Mouse (Mus musculus) lung, postnatal 0 days (tissue): Measurements from ENCODE around the gene Babam1. TPM values are rescaled to one million over a fixed set of nuclear protein-coding genes. Genes with fewer than 3 reads are reported as not detected.

Experiments
- ATAC-seq: fragments of 200-750 bp; cut with Nextera tagmentation; 2 replicates; pipeline ENCODE4 v1.8.0; 2017; ENCODE audit warnings: moderate library complexity
- DNase-seq: peaks from one replicate; pipeline ENCODE4 v3.0.0-alpha.2; 2016; ENCODE audit warnings: low spot score
- H3K27ac ChIP-seq: fragments of 300-500 bp; sonication (generic); 2 replicates; pipeline ENCODE4 v1.5.1; 2014; ENCODE audit warnings: antibody characterized with exemption, mild to moderate bottlenecking, low read length, mixed read lengths
- H3K27me3 ChIP-seq: fragments of 300-500 bp; sonication (generic); replicated peaks from 2 replicates; pipeline ENCODE4 v1.6.1; 2014; ENCODE audit warnings: low read length, mixed read lengths; ENCODE audit not compliant: insufficient read depth
- H3K36me3 ChIP-seq: fragments of 300-500 bp; sonication (generic); 2 replicates; pipeline ENCODE4 v1.6.1; 2014; ENCODE audit warnings: low read length, mixed read lengths; ENCODE audit not compliant: insufficient read depth
- H3K4me1 ChIP-seq: fragments of 300-500 bp; sonication (generic); 2 replicates; pipeline ENCODE4 v1.6.1; 2014; ENCODE audit warnings: antibody characterized with exemption, low read depth, low read length, mixed read lengths; ENCODE audit not compliant: insufficient read depth
- H3K4me2 ChIP-seq: fragments of 300-500 bp; sonication (generic); replicated peaks from 2 replicates; pipeline ENCODE4 v1.6.1; 2014; ENCODE audit warnings: low read depth, mild to moderate bottlenecking, low read length, moderate library complexity, mixed read lengths
- H3K4me3 ChIP-seq: fragments of 300-500 bp; sonication (generic); 2 replicates; pipeline ENCODE4 v1.5.1; 2014; ENCODE audit warnings: low read depth, low read length
- H3K9ac ChIP-seq: fragments of 300-500 bp; sonication (generic); replicated peaks from 2 replicates; pipeline ENCODE4 v1.6.1; 2014; ENCODE audit warnings: low read depth, mild to moderate bottlenecking
- H3K9me3 ChIP-seq: fragments of 300-500 bp; sonication (generic); 2 replicates; pipeline ENCODE4 v1.6.1; 2016; ENCODE audit warnings: low read length, mixed read lengths
- CTCF ChIP-seq: IDR thresholded peaks from 2 replicates; pipeline ENCODE4 v1.5.1; 2016; ENCODE audit warnings: antibody characterized with exemption, mild to moderate bottlenecking
- EP300 ChIP-seq: IDR thresholded peaks from 2 replicates; pipeline ENCODE4 v1.6.1; 2016; ENCODE audit warnings: antibody characterized with exemption, mild to moderate bottlenecking, control low read depth
- WGBS: fragments of 180-500 bp; shearing (Covaris S2); extraction: QIAGEN DNeasy Blood & Tissue Kit; methylation state at CpG from one replicate; pipeline ENCODE4 v1.1.7; 2014; 5-methylcytosine and 5-hydroxymethylcytosine counted together
- polyA plus RNA-seq: library from polyadenylated mRNA; unstranded; fragments of >200 nt; fragmentation: Nextera tagmentation; extraction: Ambion mirVana; gene quantifications from 2 replicates; pipeline ENCODE4 v1.2.1, GENCODE M21; 2015

The Babam1 gene
- polyA plus RNA-seq, 1 experiment from 2014 or later: 60.8 TPM

GRCm38 (mm10) chr8:71395071-71395470, 1.6 kb upstream of the Babam1 start:
- DNase-seq (no peak), ATAC-seq (no peak)
- Histone ChIP-seq H3K9ac (no peak overlapping the region), H3K27me3 (no peaks in the 10 kb centered on the region), H3K27ac (peak overlapping the region; percentile 69), H3K4me3 (peak overlapping the region; percentile 19), H3K4me2 (peak overlapping the region; percentile 47), H3K4me1 (peaks cover 6% of the 10 kb centered on the region; the same call in 1 of the 2 replicates), H3K36me3 (0 out of 2 replicates have a peak, but pooled peaks cover 5% of the 10 kb centered on the region), H3K9me3 (no peaks in the 10 kb centered on the region)
- TF ChIP-seq CTCF: no peak
- no peak for TF ChIP-seq EP300
- 57% methylated on average over 10 of the region's 10 CpGs for WGBS

DNA sequence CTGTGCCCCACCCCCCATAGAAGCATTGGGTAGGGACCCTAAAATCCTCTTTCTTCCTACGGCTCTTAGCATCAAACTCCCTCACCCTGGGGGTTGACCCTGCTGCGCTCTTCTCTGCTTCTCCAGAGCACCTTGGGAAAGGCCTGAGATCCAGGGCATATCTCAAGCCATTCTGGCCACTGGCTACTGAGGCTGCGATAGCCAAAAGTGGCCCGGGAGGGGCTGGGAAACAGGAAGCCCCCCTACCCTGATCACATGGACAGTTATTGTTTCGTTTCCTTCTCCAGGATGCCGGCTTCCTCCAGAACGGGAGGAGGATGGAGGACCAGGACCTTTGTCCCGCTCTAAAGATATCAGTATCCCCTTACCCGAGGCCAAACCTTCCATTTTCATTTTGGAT, 1.0 kb upstream of the Babam1 start, which contains the start of gene Ushbp1:
Ushbp1 (minus strand) TSS at position 174 of the 400 bp plus-strand sequence.
- H3K27me3 ChIP-seq: no peaks in the 10 kb centered on the region
- H3K9me3 ChIP-seq: no peaks in the 10 kb centered on the region
- H3K9ac ChIP-seq: no peak within 1 kb of the TSS; the same call in 1 of the 2 replicates
- WGBS: 64% methylated on average over 9 of the region's 9 CpGs
- TF ChIP-seq EP300 (peak; percentile 75), CTCF (no peak)
- peak within 1 kb of the TSS; percentile 71 for H3K27ac ChIP-seq
- H3K4me2 ChIP-seq: peak within 1 kb of the TSS; percentile 64
- H3K36me3 ChIP-seq: 0 out of 2 replicates have a peak, but pooled peaks cover 5% of the 10 kb centered on the region
- no peak for DNase-seq
- peak; percentile 4; the same call in 1 of the 2 replicates for ATAC-seq
- peaks cover 6% of the 10 kb centered on the region; the same call in 1 of the 2 replicates for H3K4me1 ChIP-seq
- H3K4me3 ChIP-seq: peak within 1 kb of the TSS; percentile 59

- Histone ChIP-seq H3K4me1 (peaks cover 6% of the 10 kb centered on the region; the same call in 1 of the 2 replicates), H3K4me2 (no peak overlapping the region), H3K27ac (no peak overlapping the region), H3K27me3 (no peaks in the 10 kb centered on the region), H3K9ac (peak overlapping the region; percentile 57; the same call in 1 of the 2 replicates), H3K36me3 (0 out of 2 replicates have a peak, but pooled peaks cover 5% of the 10 kb centered on the region), H3K4me3 (0 out of 2 replicates have a peak overlapping the region, but pooled peaks have one; percentile 59), H3K9me3 (no peaks in the 10 kb centered on the region)
- TF ChIP-seq CTCF (no peak), EP300 (no peak)
- ATAC-seq (no peak), DNase-seq (no peak)
- 76% methylated on average over 12 of the region's 12 CpGs for WGBS
Measured at GRCm38 (mm10) chr8:71397701-71398100, 1.0 kb downstream of the Babam1 start.

DNA sequence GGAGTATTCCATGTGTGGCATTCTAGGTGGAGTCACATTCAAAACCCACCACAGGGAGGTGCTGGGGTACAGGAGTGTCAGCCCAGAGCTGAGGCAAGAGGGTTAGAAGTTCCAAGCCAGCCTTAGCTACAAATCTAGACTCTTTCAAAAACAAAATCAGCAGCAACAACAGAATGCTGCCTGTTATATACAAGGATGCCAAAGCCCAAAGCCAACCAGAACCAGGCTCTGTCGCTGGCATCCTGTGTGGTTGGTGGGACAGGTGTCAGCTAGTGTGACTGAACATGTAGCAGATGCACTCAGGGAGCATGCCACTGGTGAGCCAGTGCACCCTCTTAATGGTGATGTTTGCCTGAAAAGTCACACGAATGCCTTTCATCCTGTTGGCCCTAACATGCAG, 4.2 kb downstream of the Babam1 start:
- no peak for DNase-seq
- Histone ChIP-seq H3K4me3 (no peak overlapping the region), H3K27me3 (no peaks in the 10 kb centered on the region), H3K9ac (no peak overlapping the region), H3K36me3 (0 out of 2 replicates have a peak, but pooled peaks cover 5% of the 10 kb centered on the region), H3K9me3 (no peaks in the 10 kb centered on the region), H3K4me1 (peaks cover 12% of the 10 kb centered on the region; the same call in 1 of the 2 replicates), H3K27ac (no peak overlapping the region), H3K4me2 (no peak overlapping the region)
- no peak for ATAC-seq
- WGBS: 81% methylated on average over 2 of the region's 2 CpGs
- TF ChIP-seq CTCF (no peak), EP300 (no peak)

DNA sequence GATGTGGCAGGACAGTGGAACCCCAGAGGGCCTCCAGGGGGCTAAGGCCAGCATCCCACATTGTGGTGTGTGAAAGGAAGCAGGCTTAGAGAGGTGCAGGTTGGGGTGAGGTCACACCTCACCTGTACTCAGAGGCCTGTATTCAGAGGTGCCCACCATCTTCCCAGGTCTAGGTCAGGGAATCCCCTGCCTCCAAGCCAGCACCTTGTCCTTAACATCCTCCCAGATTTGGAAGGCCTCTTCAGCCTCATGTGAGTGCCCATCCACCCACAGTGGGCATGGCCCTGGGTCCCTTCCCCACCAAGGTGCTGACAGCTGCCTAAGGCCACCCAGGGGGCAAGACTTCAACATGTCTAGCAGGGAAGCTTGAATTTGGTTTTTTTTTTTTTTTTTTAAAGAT, 4.8 kb downstream of the Babam1 start:
- 0 out of 2 replicates have a peak, but pooled peaks cover 5% of the 10 kb centered on the region for H3K36me3 ChIP-seq
- no peak for ATAC-seq
- H3K27ac ChIP-seq: no peak overlapping the region
- H3K4me1 ChIP-seq: peaks cover 15% of the 10 kb centered on the region; the same call in 1 of the 2 replicates
- H3K9me3 ChIP-seq: no peaks in the 10 kb centered on the region
- no peaks in the 10 kb centered on the region for H3K27me3 ChIP-seq
- no peak overlapping the region for H3K4me2 ChIP-seq
- DNase-seq: no peak
- TF ChIP-seq EP300: no peak
- no peak for TF ChIP-seq CTCF
- no peak overlapping the region for H3K9ac ChIP-seq
- no peak overlapping the region for H3K4me3 ChIP-seq

DNA sequence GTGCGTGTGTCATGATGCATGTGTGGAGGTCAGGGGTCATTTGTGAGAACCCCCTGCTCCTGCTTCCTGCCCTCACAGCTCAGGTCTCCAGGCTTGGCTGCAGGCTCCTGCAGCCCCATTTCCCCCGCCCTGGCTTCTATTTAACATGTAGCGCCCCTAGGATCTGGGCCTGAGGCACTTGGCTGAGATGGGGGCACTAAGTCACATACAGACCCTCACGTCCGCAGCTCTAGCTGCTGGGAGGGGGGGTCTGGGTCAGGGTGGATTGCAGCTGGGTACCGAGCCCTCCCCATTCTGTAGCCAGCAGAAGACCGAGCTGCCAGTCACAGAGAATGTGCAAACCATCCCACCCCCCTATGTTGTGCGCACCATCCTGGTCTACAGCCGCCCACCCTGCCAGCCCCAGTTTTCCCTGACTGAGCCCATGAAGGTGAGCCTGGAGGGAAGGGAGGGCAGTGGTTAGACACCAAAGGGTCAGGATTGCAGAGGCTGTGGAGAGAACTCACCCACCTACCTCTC, 5.8 kb downstream of the Babam1 start:
- H3K4me3 ChIP-seq: no peak overlapping the region
- no peak for DNase-seq
- ATAC-seq: no peak
- no peak overlapping the region for H3K27ac ChIP-seq
- no peak overlapping the region for H3K9ac ChIP-seq
- no peak overlapping the region for H3K4me2 ChIP-seq
- H3K36me3 ChIP-seq: 0 out of 2 replicates have a peak, but pooled peaks cover 5% of the 10 kb centered on the region
- 85% methylated on average over 9 of the region's 9 CpGs for WGBS
- H3K27me3 ChIP-seq: no peaks in the 10 kb centered on the region
- H3K4me1 ChIP-seq: peaks cover 18% of the 10 kb centered on the region; the same call in 1 of the 2 replicates
- no peaks in the 10 kb centered on the region for H3K9me3 ChIP-seq
- TF ChIP-seq CTCF: no peak
- TF ChIP-seq EP300: no peak
